Mouse (Mus musculus) heart, adult 2 months (tissue): ENCODE data around the gene Lyrm9. TPM values are rescaled to one million over a fixed set of nuclear protein-coding genes. Genes with fewer than 3 reads are reported as not detected.
A peak's percentile ranks its signal among the peaks of the same experiment; 100 is the strongest.

Experiments
- DNase-seq, 2 experiments: peaks; one replicate each; pipeline ENCODE4 v3.0.0; 2021
- H3K27ac ChIP-seq: fragments of 200-600 bp; 2 replicates; pipeline ENCODE4 v1.8.1; 2022
- H3K27me3 ChIP-seq: fragments of 200-500 bp; 2 replicates; pipeline ENCODE4 v1.6.1; 2012; ENCODE audit warnings: mild to moderate bottlenecking, low read length, inconsistent platforms, mixed read lengths; ENCODE audit not compliant: control insufficient read depth, insufficient read depth
- H3K36me3 ChIP-seq: fragments of 200-500 bp; 2 replicates; pipeline ENCODE4 v1.6.1; 2012; ENCODE audit warnings: low read length, inconsistent platforms; ENCODE audit not compliant: control insufficient read depth, insufficient read depth
- H3K4me1 ChIP-seq: fragments of 200-500 bp; 2 replicates; pipeline ENCODE4 v1.6.1; 2011; ENCODE audit warnings: low read length; ENCODE audit not compliant: control insufficient read depth, insufficient read depth
- H3K4me3 ChIP-seq: fragments of 200-600 bp; 2 replicates; pipeline ENCODE4 v1.8.1; 2022
- H3K79me2 ChIP-seq: fragments of 200-500 bp; replicated peaks from 2 replicates; pipeline ENCODE4 v1.6.1; 2012; ENCODE audit warnings: mild to moderate bottlenecking, inconsistent platforms, low read length, moderate library complexity, mixed read lengths; ENCODE audit not compliant: control insufficient read depth, insufficient read depth
- H3K9ac ChIP-seq: fragments of 200-500 bp; 2 replicates; pipeline ENCODE4 v1.6.1; 2012; ENCODE audit warnings: low read depth, mild to moderate bottlenecking, control low read depth, inconsistent platforms, low read length, mixed read lengths
- CTCF ChIP-seq: fragments of 200-600 bp; IDR thresholded peaks from 2 replicates; pipeline ENCODE4 v1.8.1; 2022; ENCODE audit warnings: antibody characterized with exemption, mild to moderate bottlenecking, moderate library complexity
- EP300 ChIP-seq: fragments of 200-500 bp; IDR thresholded peaks from 2 replicates; pipeline ENCODE4 v1.6.1; 2011; ENCODE audit warnings: low read depth, low read length, control low read depth; ENCODE audit not compliant: insufficient read depth
- POLR2A ChIP-seq: fragments of 200-500 bp; IDR thresholded peaks from 2 replicates; pipeline ENCODE4 v1.6.1; 2011; ENCODE audit warnings: mild to moderate bottlenecking, low read depth, low read length, control low read depth; ENCODE audit not compliant: insufficient read depth
- whole genome bisulfite sequencing: fragments of 180-500 bp; shearing (Covaris S2); methylation state at CpG from one replicate; pipeline ENCODE4 v1.1.7; 2018; 5-methylcytosine and 5-hydroxymethylcytosine counted together
- intact Hi-C: fragments of 180-260 bp; cut with DNase I; formaldehyde crosslinking; loops from one replicate; pipeline ENCODE4 v1.15.1; 2025
- polyA plus RNA-seq: library from polyadenylated mRNA; depleted of rRNA; stranded (reverse); fragments of >200 nt; gene quantifications from 2 replicates; pipeline ENCODE4 v1.2.3, GENCODE M21; 2012
- total RNA-seq, 2 experiments: library from RNA; stranded (reverse); gene quantifications; 2 replicates each; pipeline ENCODE4 v1.2.3; 2021

Gene Lyrm9
- total and polyA plus RNA-seq, 3 experiments: 35.4 to 45.3 (median 37.1) TPM

GRCm38 (mm10) chr11:78829373-78829772, 3.0 kb downstream of the Lyrm9 start:
- no peak for TF ChIP-seq POLR2A
- no peak for TF ChIP-seq EP300
- no peak for TF ChIP-seq CTCF
- DNase-seq: no peak
- Histone ChIP-seq H3K4me3 (no peak overlapping the region), H3K27me3 (no peaks in the 10 kb centered on the region), H3K4me1 (peaks cover 7% of the 10 kb centered on the region), H3K27ac (no peak overlapping the region), H3K9ac (no peak overlapping the region), H3K36me3 (no peaks in the 10 kb centered on the region), H3K79me2 (no peaks in the 10 kb centered on the region)
- 35% methylated on average over 6 of the region's 6 CpGs for WGBS
- intact Hi-C loops: no loop called here

- 54% methylated on average over 8 of the region's 8 CpGs for WGBS
- no peak for DNase-seq
- Histone ChIP-seq H3K79me2 (no peaks in the 10 kb centered on the region), H3K36me3 (no peaks in the 10 kb centered on the region), H3K4me1 (peaks cover 7% of the 10 kb centered on the region), H3K9ac (no peak overlapping the region), H3K27me3 (no peaks in the 10 kb centered on the region), H3K27ac (no peak overlapping the region), H3K4me3 (no peak overlapping the region)
- TF ChIP-seq POLR2A: no peak
- no peak for TF ChIP-seq CTCF
- no peak for TF ChIP-seq EP300
- intact Hi-C loops: no loop called here
These were observed 3.8 kb downstream of the Lyrm9 start for GRCm38 (mm10) chr11:78830180-78830579.

- Histone ChIP-seq H3K9ac (no peak overlapping the region), H3K27me3 (no peaks in the 10 kb centered on the region), H3K27ac (no peak overlapping the region), H3K36me3 (no peaks in the 10 kb centered on the region), H3K4me3 (no peak overlapping the region), H3K4me1 (peaks cover 7% of the 10 kb centered on the region), H3K79me2 (no peaks in the 10 kb centered on the region)
- 71% methylated on average over 4 of the region's 4 CpGs for WGBS
- intact Hi-C loops: no loop called here
- TF ChIP-seq CTCF: no peak
- TF ChIP-seq EP300: no peak
- TF ChIP-seq POLR2A: no peak
- DNase-seq: no peak
These were observed 5.3 kb downstream of the Lyrm9 start for GRCm38 (mm10) chr11:78831716-78832115.

- intact Hi-C loops: no loop called here
- H3K27ac ChIP-seq: peak overlapping the region; percentile 8; the same call in 1 of the 2 replicates
- WGBS: 80% methylated on average over 10 of the region's 10 CpGs
- peaks cover 7% of the 10 kb centered on the region for H3K4me1 ChIP-seq
- TF ChIP-seq EP300: no peak
- TF ChIP-seq POLR2A: no peak
- no peak for TF ChIP-seq CTCF
- no peaks in the 10 kb centered on the region for H3K36me3 ChIP-seq
- H3K27me3 ChIP-seq: no peaks in the 10 kb centered on the region
- H3K4me3 ChIP-seq: no peak overlapping the region
- DNase-seq: no peak
- no peak overlapping the region for H3K9ac ChIP-seq
- no peaks in the 10 kb centered on the region for H3K79me2 ChIP-seq
These were observed 5.8 kb downstream of the Lyrm9 start for GRCm38 (mm10) chr11:78832117-78832726.

- intact Hi-C loops: no loop called here
- no peak overlapping the region for H3K9ac ChIP-seq
- no peaks in the 10 kb centered on the region for H3K36me3 ChIP-seq
- 10% methylated on average over 13 of the region's 13 CpGs for WGBS
- peak; percentile 68 to 76 for DNase-seq
- no peaks in the 10 kb centered on the region for H3K27me3 ChIP-seq
- H3K4me3 ChIP-seq: no peak overlapping the region
- no peak overlapping the region; the same call in 1 of the 2 replicates for H3K27ac ChIP-seq
- TF ChIP-seq EP300 (peak; percentile 53; the same call in 1 of the 2 replicates), POLR2A (peak; percentile 40; the same call in 1 of the 2 replicates), CTCF (no peak)
- peaks cover 7% of the 10 kb centered on the region for H3K4me1 ChIP-seq
- H3K79me2 ChIP-seq: no peaks in the 10 kb centered on the region
These were observed 6.5 kb downstream of the Lyrm9 start for GRCm38 (mm10) chr11:78832816-78833314.

GRCm38 (mm10) chr11:78836486-78836885, 10.1 kb downstream of the Lyrm9 start:
- TF ChIP-seq POLR2A (no peak), EP300 (no peak), CTCF (no peak)
- Histone ChIP-seq H3K79me2 (no peaks in the 10 kb centered on the region), H3K36me3 (no peaks in the 10 kb centered on the region), H3K9ac (no peak overlapping the region), H3K27ac (no peak overlapping the region), H3K4me1 (peaks cover 7% of the 10 kb centered on the region), H3K27me3 (no peaks in the 10 kb centered on the region), H3K4me3 (no peak overlapping the region)
- DNase-seq: no peak
- intact Hi-C loops: loop anchor here (5.0 kb wide), 1 partner anchor 121 kb away; no protein-coding TSS in a partner anchor
- WGBS: 81% methylated on average over 4 of the region's 4 CpGs
